Mouse (Mus musculus) cerebellum, adult 2 months (tissue): ENCODE measurements at regions not wholly inside any gene's neighbourhood (a gene's known extent, or its start where the extent isn't known, plus 50 kb on each side); places are given as distances from the start of the nearest gene placed in this dataset.

Experiments used
- CTCF ChIP-seq: fragments of 200-500 bp; IDR thresholded peaks from 2 replicates; pipeline ENCODE4 v1.5.1; 2011; ENCODE audit warnings: low read depth, mild to moderate bottlenecking, control low read depth, low read length, moderate library complexity, borderline replicate concordance; ENCODE audit not compliant: insufficient read depth
- POLR2A ChIP-seq: fragments of 200-500 bp; IDR thresholded peaks from 2 replicates; pipeline ENCODE4 v1.6.1; 2011; ENCODE audit warnings: low read length, control low read depth, borderline replicate concordance; ENCODE audit not compliant: insufficient read depth

DNA sequence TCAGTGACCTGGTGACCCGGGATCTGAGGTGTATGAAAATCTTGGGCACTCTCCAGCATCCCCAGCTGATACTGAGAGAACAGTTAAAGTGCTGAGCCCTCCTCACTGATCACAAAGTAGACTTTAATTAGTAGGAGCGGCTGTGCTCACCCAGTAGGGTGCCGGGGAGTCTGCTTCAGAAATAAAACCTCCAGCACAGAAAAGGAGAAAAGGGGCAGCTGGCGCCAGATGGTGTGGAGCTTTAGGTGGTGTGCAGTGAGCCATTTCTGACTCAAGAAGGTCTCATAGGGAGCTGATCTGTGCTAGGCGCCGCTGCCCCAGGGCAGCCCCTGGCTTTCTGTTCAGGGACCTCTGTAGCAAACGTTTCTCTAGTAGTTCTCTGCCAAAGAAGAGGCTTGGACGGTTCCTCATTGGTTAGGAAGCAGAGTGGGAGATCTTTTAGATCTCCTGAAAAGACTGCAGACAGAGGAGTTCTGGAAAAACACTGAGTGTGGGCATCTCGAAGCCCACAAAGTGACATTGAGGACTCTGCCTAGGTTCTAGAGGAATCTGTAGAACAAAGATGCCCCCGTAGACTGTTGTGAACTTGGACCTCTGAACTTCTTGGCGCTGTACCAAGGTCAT, 200.1 kb upstream of the Clnk start:
- TF ChIP-seq CTCF (no peak), POLR2A (no peak)
